Mouse (Mus musculus): ENCODE data around the gene Gm21861.
"Not testable (repeated sequence)": the region's sequence is repeated elsewhere in the genome, so short reads cannot be mapped to it uniquely, and the experiment has no call there.

DNA sequence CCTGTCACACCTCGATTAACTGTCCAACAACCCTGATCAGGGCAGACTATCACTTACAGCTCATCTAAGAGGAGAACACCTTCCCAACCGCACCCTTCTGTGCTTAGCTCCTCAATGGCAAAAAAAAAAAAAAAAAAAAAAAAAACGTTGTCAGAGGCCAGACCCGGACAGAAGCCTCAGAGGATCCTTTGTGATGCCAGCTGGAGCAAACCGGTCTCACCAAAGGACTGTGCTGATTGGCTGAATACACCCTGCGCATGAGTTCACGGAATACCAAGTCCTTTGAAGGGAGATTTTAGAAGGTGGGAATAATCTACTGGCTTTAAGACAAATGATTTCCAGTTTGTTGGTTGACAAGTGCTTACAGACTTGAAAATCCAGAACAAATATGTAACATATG is at the start of gene Gm21861:
- TF ChIP-seq CTCF, EP300 (IDR thresholded peaks at IDR 0.05; ENCODE audit: low read depth): not testable (repeated sequence)
